Mouse (Mus musculus): ENCODE measurements around the gene Vipr2. TPM values are rescaled to one million over a fixed set of nuclear protein-coding genes. Genes with fewer than 3 reads are reported as not detected.
A peak's percentile ranks its signal among the peaks of the same experiment; 100 is the strongest.

Vipr2 gene
- polyA plus RNA-seq, 1 experiment, result 1.6 TPM

GRCm38 (mm10) chr12:116054342-116054741, 23.2 kb upstream of the Vipr2 start:
- Histone ChIP-seq H3K27ac (ENCODE audit: control insufficient read depth, insufficient read depth, low read depth, low read length, poor library complexity) (no peak overlapping the region), H3K4me1 (ENCODE audit: control insufficient read depth, insufficient read depth, low read length) (no peaks in the 10 kb centered on the region), H3K4me3 (replicated peaks; ENCODE audit: control insufficient read depth, low read depth, low read length) (no peak overlapping the region)
- no peak for TF ChIP-seq CTCF (IDR thresholded peaks at IDR 0.05; ENCODE audit: control insufficient read depth, insufficient read depth, low read length)
- TF ChIP-seq POLR2A (IDR thresholded peaks at IDR 0.05; ENCODE audit: borderline replicate concordance, control insufficient read depth, low read depth, low read length), result no peak
- 62% methylated on average over 8 of the region's 8 CpGs for WGBS

GRCm38 (mm10) chr12:116056112-116056511, 21.4 kb upstream of the Vipr2 start:
- no peaks in the 10 kb centered on the region for H3K4me1 ChIP-seq (ENCODE audit: control insufficient read depth, insufficient read depth, low read length)
- no peak overlapping the region for H3K4me3 ChIP-seq (replicated peaks; ENCODE audit: control insufficient read depth, low read depth, low read length)
- 82% methylated on average over 3 of the region's 3 CpGs for WGBS
- TF ChIP-seq CTCF (IDR thresholded peaks at IDR 0.05; ENCODE audit: control insufficient read depth, insufficient read depth, low read length) (no peak), POLR2A (IDR thresholded peaks at IDR 0.05; ENCODE audit: borderline replicate concordance, control insufficient read depth, low read depth, low read length) (no peak)
- no peak overlapping the region for H3K27ac ChIP-seq (ENCODE audit: control insufficient read depth, insufficient read depth, low read depth, low read length, poor library complexity)

GRCm38 (mm10) chr12:116061561-116062193, 15.8 kb upstream of the Vipr2 start:
- H3K27ac ChIP-seq (ENCODE audit: control insufficient read depth, insufficient read depth, low read depth, low read length, poor library complexity), result no peak overlapping the region
- TF ChIP-seq CTCF (IDR thresholded peaks at IDR 0.05; ENCODE audit: control insufficient read depth, insufficient read depth, low read length), result no peak
- no peak for TF ChIP-seq POLR2A (IDR thresholded peaks at IDR 0.05; ENCODE audit: borderline replicate concordance, control insufficient read depth, low read depth, low read length)
- 86% methylated on average over 5 of the region's 5 CpGs for WGBS
- H3K4me3 ChIP-seq (replicated peaks; ENCODE audit: control insufficient read depth, low read depth, low read length), result no peak overlapping the region
- no peaks in the 10 kb centered on the region for H3K4me1 ChIP-seq (ENCODE audit: control insufficient read depth, insufficient read depth, low read length)

GRCm38 (mm10) chr12:116062194-116062583, 15.3 kb upstream of the Vipr2 start:
- Histone ChIP-seq H3K4me1 (ENCODE audit: control insufficient read depth, insufficient read depth, low read length) (no peaks in the 10 kb centered on the region), H3K27ac (ENCODE audit: control insufficient read depth, insufficient read depth, low read depth, low read length, poor library complexity) (no peak overlapping the region), H3K4me3 (replicated peaks; ENCODE audit: control insufficient read depth, low read depth, low read length) (no peak overlapping the region)
- 83% methylated on average over 2 of the region's 2 CpGs for WGBS
- TF ChIP-seq POLR2A (IDR thresholded peaks at IDR 0.05; ENCODE audit: borderline replicate concordance, control insufficient read depth, low read depth, low read length), result no peak
- TF ChIP-seq CTCF (IDR thresholded peaks at IDR 0.05; ENCODE audit: control insufficient read depth, insufficient read depth, low read length), result no peak

- WGBS, result 91% methylated on average over 4 of the region's 4 CpGs
- Histone ChIP-seq H3K27ac (ENCODE audit: control insufficient read depth, insufficient read depth, low read depth, low read length, poor library complexity) (no peak overlapping the region), H3K4me1 (ENCODE audit: control insufficient read depth, insufficient read depth, low read length) (no peaks in the 10 kb centered on the region), H3K4me3 (replicated peaks; ENCODE audit: control insufficient read depth, low read depth, low read length) (no peak overlapping the region)
- TF ChIP-seq CTCF (IDR thresholded peaks at IDR 0.05; ENCODE audit: control insufficient read depth, insufficient read depth, low read length), result no peak
- TF ChIP-seq POLR2A (IDR thresholded peaks at IDR 0.05; ENCODE audit: borderline replicate concordance, control insufficient read depth, low read depth, low read length), result no peak
These were observed 14.5 kb upstream of the Vipr2 start for GRCm38 (mm10) chr12:116063020-116063419.

- Histone ChIP-seq H3K27ac (ENCODE audit: control insufficient read depth, insufficient read depth, low read depth, low read length, poor library complexity) (no peak overlapping the region), H3K4me1 (ENCODE audit: control insufficient read depth, insufficient read depth, low read length) (no peaks in the 10 kb centered on the region), H3K4me3 (replicated peaks; ENCODE audit: control insufficient read depth, low read depth, low read length) (no peak overlapping the region)
- WGBS, result 37% methylated on average over 3 of the region's 3 CpGs
- no peak for TF ChIP-seq POLR2A (IDR thresholded peaks at IDR 0.05; ENCODE audit: borderline replicate concordance, control insufficient read depth, low read depth, low read length)
- TF ChIP-seq CTCF (IDR thresholded peaks at IDR 0.05; ENCODE audit: control insufficient read depth, insufficient read depth, low read length), result peak; percentile 44; the same call in 1 of the 2 replicates
These were observed 6.5 kb upstream of the Vipr2 start for GRCm38 (mm10) chr12:116071023-116071422.

GRCm38 (mm10) chr12:116077855-116078366, 385 bp downstream of the Vipr2 start:
- Histone ChIP-seq H3K4me3 (replicated peaks; ENCODE audit: control insufficient read depth, low read depth, low read length) (peak overlapping the region; percentile 33), H3K4me1 (ENCODE audit: control insufficient read depth, insufficient read depth, low read length) (no peaks in the 10 kb centered on the region; the same call in 1 of the 2 replicates), H3K27ac (ENCODE audit: control insufficient read depth, insufficient read depth, low read depth, low read length, poor library complexity) (no peak overlapping the region)
- WGBS, result under 1% methylated on average over 24 of the region's 24 CpGs
- no peak for TF ChIP-seq CTCF (IDR thresholded peaks at IDR 0.05; ENCODE audit: control insufficient read depth, insufficient read depth, low read length)
- TF ChIP-seq POLR2A (IDR thresholded peaks at IDR 0.05; ENCODE audit: borderline replicate concordance, control insufficient read depth, low read depth, low read length), result no peak

GRCm38 (mm10) chr12:116083125-116083524, 5.6 kb downstream of the Vipr2 start:
- TF ChIP-seq CTCF (IDR thresholded peaks at IDR 0.05; ENCODE audit: control insufficient read depth, insufficient read depth, low read length), result no peak
- TF ChIP-seq POLR2A (IDR thresholded peaks at IDR 0.05; ENCODE audit: borderline replicate concordance, control insufficient read depth, low read depth, low read length), result no peak
- H3K4me1 ChIP-seq (ENCODE audit: control insufficient read depth, insufficient read depth, low read length), result no peaks in the 10 kb centered on the region; the same call in 1 of the 2 replicates
- H3K4me3 ChIP-seq (replicated peaks; ENCODE audit: control insufficient read depth, low read depth, low read length), result no peak overlapping the region
- WGBS, result 77% methylated on average over 6 of the region's 6 CpGs
- no peak overlapping the region for H3K27ac ChIP-seq (ENCODE audit: control insufficient read depth, insufficient read depth, low read depth, low read length, poor library complexity)

Measured in bone marrow, adult 2 months (tissue).